Mouse (Mus musculus): ENCODE measurements at regions not wholly inside any gene's neighbourhood (a gene's known extent, or its start where the extent isn't known, plus 50 kb on each side); places are given as distances from the start of the nearest gene placed in this dataset.

- TF ChIP-seq EP300 (IDR thresholded peaks at IDR 0.05; ENCODE audit: low read length) (no peak), MXI1 (IDR thresholded peaks at IDR 0.05; ENCODE audit: low read depth, low read length) (no peak), UBTF (IDR thresholded peaks at IDR 0.05; ENCODE audit: low read depth, low read length) (no peak), POLR2A (IDR thresholded peaks at IDR 0.05; ENCODE audit: low read depth, low read length) (no peak), CTCF (conservative IDR thresholded peaks at IDR 0.05 in 1 of 2, IDR thresholded peaks at IDR 0.05 in 1 of 2; ENCODE audit: low read depth in 2 of 2, low read length in 2 of 2) (no peak)
These were observed 231.2 kb upstream of the N4bp1 start for GRCm38 (mm10) chr8:87116190-87116765.
